ENCODE assay signal across 11 mouse cellular contexts in the genomic region with DNA sequence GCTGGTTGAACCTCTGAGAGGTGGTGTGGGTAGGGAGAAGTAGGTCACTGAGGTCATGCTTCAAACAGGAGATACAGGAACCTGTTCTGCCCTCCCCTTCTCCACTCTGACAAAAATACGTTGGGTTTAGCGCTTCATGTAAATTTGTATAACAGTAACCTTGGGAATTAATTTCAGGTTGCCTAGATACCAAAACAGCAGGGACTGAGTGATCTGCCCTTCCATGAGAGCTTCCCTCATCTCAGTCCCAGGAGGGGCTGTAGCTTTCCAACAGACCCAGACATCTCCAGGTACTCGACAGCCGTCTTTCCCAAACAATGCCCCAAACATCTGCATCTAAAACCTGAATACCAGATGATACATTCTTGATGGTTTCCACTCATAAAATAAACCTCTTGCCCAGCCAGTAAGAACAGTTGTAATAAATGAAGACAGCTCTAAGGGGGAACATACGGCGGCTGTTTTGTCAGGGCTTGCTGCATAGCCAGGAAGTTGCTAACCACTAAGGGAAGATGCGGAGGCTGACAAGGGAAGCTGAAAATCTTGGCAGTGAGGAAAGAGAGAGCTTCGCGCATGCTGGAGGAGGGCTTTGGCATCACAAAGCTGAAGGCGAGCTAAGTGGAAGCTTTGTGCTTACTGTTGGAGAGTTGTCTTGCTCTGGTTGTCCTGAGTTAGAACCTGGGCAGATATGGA.
A peak's percentile ranks its signal among the peaks of the same experiment; 100 is the strongest.
DNase-seq lines count a peak whose midpoint lies in the region; ATAC-seq and TF ChIP-seq lines count a peak whose summit lies in the region.
"Had no signal": no experiment of that assay in that cellular context is flagged by ENCODE, and none has a peak within 500 bp of the region (broad histone marks: within the 10 kb centered on the region; RNA-seq: fewer than 3 reads in every experiment).

No protein-coding gene starts in this region.

- no peaks in the 10 kb centered on the region for H3K36me3 ChIP-seq in heart, embryonic 12.5 days
- H3K36me3 ChIP-seq: liver, embryonic 13.5 days; stomach, embryonic 15.5 days had no signal

- H3K27ac ChIP-seq in heart, embryonic 12.5 days (ENCODE audit: poor library complexity, severe bottlenecking), result no peak overlapping the region
- peak overlapping the region; percentile 73 for H3K27ac ChIP-seq in left cerebral cortex, adult 2 months
- H3K27ac ChIP-seq: liver, embryonic 13.5 days; stomach, embryonic 15.5 days had no signal

- intact Hi-C loops in left cerebral cortex, adult 2 months (cut with DNase I), result loop anchor here (5.0 kb wide), 1 partner anchor 146 kb away; no protein-coding TSS in a partner anchor

- H3K9me3 ChIP-seq in heart, embryonic 12.5 days (replicated peaks), result no peaks in the 10 kb centered on the region
- H3K9me3 ChIP-seq: liver, embryonic 13.5 days; stomach, embryonic 15.5 days had no signal

- no peaks in the 10 kb centered on the region for H3K4me1 ChIP-seq in heart, embryonic 12.5 days (replicated peaks)
- H3K4me1 ChIP-seq: liver, embryonic 13.5 days had no signal

- H3K4me3 ChIP-seq in heart, embryonic 12.5 days, result no peak overlapping the region
- no peak overlapping the region for H3K4me3 ChIP-seq in left cerebral cortex, adult 2 months
- H3K4me3 ChIP-seq: liver, embryonic 13.5 days; stomach, embryonic 15.5 days had no signal

- H3K4me2 ChIP-seq in heart, embryonic 12.5 days, result no peak overlapping the region
- H3K4me2 ChIP-seq: liver, embryonic 13.5 days; stomach, embryonic 15.5 days had no signal

- peak; percentile 13 for DNase-seq in heart, adult 8-10 months (ENCODE audit: low spot score)
- peak; percentile 32 for DNase-seq in 416B (ENCODE audit: low read depth)
- peak; percentile 47 for DNase-seq in left cerebral cortex, adult 2 months (ENCODE audit: extremely low spot score in 1 of 2, low spot score in 2 of 2)
- DNase-seq in retina, embryonic 14.5 days (ENCODE audit: low spot score), result no peak
- DNase-seq in ovary, postnatal 14 days (ENCODE audit: low spot score), result no peak
- DNase-seq in thymus, adult 18-20 months, result no peak
- DNase-seq: adrenal gland, postnatal 14 days; liver, embryonic 13.5 days had no signal

- H3K9ac ChIP-seq in heart, embryonic 12.5 days, result no peak overlapping the region
- H3K9ac ChIP-seq: liver, embryonic 13.5 days; stomach, embryonic 15.5 days had no signal

- no peaks in the 10 kb centered on the region for H3K27me3 ChIP-seq in heart, embryonic 12.5 days (replicated peaks)
- H3K27me3 ChIP-seq: liver, embryonic 13.5 days; stomach, embryonic 15.5 days had no signal

- no peak for TF ChIP-seq CTCF in left cerebral cortex, adult 2 months (IDR thresholded peaks at IDR 0.05)

- ATAC-seq in heart, embryonic 12.5 days (ENCODE audit: insufficient number of reproducible peaks, low FRiP score), result no peak
- ATAC-seq in frontal cortex, adult (ENCODE audit: low TSS enrichment), result peak; percentile 100

- WGBS in heart, embryonic 12.5 days, result 75% methylated on average over 10 of the region's 10 CpGs

Comparison
In these comparisons a context has a peak if more than half of its experiments do, and no peak if none do; other contexts are left out.
1. DNase-seq: peak in heart, adult 8-10 months (single experiment), 416B (single experiment) and left cerebral cortex, adult 2 months (2 of 2); none in retina, embryonic 14.5 days (single experiment), ovary, postnatal 14 days (single experiment) and thymus, adult 18-20 months (0 of 2).